Mouse (Mus musculus) mouse embryonic stem cell (cell line): ENCODE data around the gene Rgs13.
"Not testable (repeated sequence)": the region's sequence is repeated elsewhere in the genome, so short reads cannot be mapped to it uniquely, and the experiment has no call there.

Experiments used
- in situ Hi-C, 2 experiments: fragments of 300-500 bp; cut with MboI; formaldehyde crosslinking; loops; 1 replicate in 1 of 2; 3 replicates in 1 of 2; pipeline ENCODE4 v1.14.3; 2019 to 2020; ENCODE audit warnings: low sequenced_read_pairs in 2 of 2, low pct_unique_long_range_greater_than_20kb in 1 of 2, mixed read lengths in 1 of 2; ENCODE audit not compliant: unreplicated experiment in 1 of 2

The Rgs13 gene

DNA sequence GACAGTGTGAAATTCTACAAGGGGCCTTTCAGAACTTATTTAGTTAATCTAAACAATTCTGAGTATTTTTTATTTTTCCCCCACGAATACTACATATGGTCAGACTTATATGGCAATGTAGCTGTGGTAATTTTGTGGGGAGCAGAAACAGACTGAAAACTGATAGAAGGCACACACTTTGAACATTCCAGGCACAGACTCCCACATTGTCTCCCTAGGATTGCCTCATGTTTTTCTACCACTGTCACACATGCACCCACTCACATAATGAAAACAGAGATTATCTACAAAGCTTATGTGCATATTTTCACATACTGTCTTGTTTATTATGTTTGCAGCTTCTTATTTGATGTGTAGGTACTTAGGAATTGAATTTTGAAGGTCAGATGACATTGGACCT is 9.4 kb downstream of the Rgs13 start:
- in situ Hi-C loops, result no loop called here

DNA sequence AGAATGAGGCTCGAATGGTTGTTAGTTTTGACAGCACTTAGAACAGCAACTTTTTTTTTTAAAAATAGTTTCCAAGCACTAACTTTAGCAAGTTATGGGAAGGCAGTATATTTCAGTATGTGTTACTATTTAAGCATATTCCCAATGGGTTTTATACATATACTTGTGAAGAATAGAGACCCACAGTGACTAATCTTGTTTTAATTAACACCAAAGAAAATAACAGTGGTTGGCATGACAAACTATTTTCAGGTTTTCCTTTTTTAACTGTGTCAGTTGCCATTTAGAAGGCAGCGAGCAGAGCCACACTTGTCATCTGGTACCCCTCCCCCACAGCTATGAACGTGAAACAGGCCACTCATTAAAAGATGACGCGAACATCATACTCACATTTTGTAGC is 10.3 kb downstream of the Rgs13 start:
- in situ Hi-C loops, result no loop called here

DNA sequence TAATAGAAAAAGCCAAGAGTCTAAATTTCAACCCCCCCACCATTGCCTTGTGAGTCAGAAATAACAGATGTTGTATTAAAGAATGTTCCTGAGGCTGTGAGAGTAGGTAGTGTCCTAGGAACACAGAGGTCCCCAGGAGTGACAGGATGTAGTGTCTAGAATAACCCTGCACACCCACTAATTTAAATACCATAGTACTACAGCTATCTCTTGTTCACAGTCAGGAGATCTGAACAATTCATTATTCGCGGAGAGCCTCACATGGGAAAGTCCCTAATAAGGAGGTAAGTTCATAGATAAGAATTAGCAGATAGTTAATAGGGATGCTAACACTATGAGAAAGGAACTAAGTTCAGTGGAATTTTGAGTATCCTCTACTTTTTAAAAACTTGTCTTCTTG is 10.9 kb downstream of the Rgs13 start:
- in situ Hi-C loops, result no loop called here

DNA sequence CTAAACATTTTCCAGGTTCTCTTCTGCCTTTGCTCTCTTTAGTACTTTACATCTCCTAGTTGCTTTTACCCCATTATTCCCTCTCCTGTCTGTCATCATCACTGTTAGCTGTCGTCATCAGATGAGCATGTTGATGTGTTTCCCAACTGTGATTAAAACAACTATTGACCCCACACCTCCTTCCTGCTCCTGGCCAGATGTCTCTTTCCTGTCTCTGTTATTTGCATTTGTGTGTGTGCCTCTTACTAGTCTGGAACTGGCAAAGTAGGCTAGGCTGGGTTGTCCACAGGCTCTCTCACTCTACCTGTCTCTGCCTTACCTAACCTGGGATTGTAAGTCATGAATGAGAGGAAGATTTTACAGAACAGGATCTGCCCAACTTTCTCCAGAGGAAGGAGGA is 24.6 kb downstream of the Rgs13 start:
- in situ Hi-C loops, result no loop called here

DNA sequence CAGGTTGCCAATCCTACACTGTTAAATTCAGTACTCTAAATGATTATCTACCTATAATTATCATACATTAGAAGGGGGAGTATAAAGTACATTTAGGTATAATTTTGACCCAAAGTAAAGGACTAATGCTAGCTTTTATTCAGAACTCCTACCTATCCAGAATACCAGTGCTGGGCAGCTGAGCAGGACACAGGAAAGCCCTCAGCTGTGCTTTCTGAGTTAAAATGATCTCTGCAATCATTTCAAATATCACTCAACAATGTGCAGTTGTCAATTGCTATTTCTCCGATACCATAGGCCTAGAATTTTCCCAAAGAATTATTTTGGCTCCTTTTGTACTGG is 25.0 kb downstream of the Rgs13 start:
- in situ Hi-C loops, result no loop called here

DNA sequence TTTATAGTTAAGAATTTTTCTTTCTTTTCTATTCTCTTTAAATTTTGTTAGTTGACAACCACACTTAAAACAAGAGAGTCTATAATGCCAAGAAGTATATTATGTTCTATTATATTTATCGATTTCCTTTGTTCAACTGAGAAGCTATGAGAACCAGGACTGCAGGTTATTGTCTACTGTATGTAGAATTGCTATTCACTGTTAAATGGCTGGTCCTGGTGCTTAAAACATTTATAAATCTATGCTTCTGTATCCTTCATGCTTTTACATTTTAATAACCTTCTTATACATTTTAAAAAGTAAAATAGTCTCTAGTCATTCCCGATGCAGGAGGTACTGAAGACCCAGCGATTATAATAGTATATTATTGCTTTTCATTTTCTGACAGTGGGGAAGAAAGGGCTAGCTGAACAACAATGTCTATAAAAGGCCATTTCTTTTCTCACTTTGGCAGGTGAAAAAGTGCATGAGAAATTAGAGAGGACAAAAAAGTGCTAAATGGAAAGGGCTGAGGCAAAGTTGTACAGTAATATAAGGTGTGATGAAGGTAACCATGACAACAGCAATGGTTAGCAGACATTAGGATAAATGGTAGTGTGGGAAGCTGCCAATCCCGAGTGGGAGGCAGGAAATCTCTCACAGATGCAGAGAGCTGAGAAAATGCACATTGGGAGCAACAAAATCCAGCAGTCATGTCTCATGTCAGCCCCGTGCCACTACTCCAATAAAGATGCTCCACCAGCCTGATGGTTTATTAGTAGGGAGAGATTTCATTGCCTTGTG is 25.6 kb downstream of the Rgs13 start:
- in situ Hi-C loops, result no loop called here

DNA sequence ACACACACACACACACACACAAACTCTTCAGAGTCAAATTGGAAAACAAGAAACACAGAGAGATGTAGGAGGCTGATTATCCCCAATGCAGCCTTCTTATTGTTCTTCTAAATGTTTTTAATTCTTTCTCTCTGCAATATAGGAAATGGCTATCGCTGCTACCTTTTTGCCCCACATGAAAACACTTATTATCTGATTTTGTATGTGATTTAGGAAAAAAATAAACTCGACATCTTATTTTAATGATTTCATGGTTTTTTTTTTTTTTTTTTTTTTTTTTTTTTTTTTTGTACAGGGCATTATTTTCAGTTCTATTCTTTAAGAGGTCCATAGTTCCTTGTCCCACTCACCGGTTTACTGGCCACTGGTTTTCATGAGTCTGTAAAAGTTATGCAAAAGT is 27.2 kb downstream of the Rgs13 start:
- in situ Hi-C loops, result no loop called here

DNA sequence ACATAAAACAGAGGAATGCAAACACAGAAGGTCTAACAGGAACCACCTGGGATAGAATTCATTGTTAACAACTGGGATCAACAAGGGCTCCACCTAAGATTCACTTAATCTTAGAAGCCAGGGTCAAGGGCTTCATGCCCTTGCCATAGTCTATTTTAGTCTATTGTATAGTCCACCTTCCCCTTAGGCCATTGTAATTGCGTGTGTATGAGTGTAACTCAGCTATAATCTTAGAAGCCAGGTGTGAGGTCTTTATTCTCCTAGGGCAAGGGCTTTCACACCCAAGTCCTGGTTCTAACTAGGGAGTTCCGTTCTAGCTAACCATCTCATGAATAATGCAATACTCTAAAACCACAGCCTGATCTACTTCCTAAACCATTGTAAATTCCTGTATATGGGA is 35.8 kb downstream of the Rgs13 start:
- in situ Hi-C loops, result not testable (repeated sequence)

DNA sequence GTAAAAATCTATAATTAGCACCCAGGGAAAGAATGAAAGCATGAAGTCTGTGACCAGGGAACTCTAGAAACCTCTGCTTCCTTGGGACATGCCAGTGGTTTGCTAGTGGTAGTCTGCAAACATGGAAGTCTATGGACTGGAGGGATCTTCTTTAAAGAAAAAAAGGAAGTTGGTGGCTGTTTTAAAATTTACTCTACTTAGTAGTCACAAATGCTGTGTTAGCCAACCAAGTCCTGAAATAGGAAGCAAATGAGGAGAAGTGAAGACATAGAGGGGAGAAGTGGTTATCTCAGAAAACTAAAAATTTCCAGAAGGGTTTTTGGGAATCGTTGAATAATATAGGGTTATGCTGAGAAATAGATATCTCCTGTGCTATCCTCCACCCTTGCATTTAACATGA is 37.3 kb downstream of the Rgs13 start:
- in situ Hi-C loops, result no loop called here

DNA sequence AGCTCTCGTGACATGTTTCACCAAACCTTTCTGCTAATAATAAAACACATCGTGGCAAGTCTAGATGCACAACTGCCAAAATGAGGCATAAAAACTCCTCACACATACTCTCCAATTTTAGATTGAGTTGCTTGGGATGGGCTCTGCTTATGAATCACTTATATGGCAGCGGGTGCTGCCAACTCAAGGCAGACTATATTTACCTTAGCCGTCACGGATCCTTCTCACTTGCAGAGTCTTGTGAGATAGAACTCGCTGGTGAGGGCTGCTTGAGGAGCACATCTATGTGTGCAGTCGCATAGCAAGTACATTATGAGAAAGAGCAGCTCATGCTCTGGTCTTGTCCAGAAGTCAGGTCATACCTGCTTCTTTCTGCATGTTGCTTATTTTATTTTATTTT is 49.2 kb downstream of the Rgs13 start:
- in situ Hi-C loops, result no loop called here

DNA sequence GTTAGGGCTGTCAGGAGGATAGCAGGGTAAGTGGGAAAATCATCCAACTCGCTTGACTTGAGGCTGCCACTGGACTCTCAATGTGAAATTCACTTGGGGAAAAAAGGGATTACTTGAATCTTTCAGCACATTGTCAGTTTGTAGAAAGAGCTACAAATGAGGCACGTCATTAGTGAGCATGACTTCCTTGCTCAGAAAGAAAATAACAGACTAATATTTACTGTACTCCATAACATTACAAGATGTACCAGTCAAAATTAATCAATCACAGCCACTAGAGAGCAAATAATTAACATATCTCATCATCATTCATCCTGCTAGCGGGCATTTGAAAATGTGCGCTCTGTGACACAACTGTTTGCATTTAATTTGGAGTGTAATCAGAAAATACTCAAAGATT is 57.1 kb downstream of the Rgs13 start:
- in situ Hi-C loops, result no loop called here

DNA sequence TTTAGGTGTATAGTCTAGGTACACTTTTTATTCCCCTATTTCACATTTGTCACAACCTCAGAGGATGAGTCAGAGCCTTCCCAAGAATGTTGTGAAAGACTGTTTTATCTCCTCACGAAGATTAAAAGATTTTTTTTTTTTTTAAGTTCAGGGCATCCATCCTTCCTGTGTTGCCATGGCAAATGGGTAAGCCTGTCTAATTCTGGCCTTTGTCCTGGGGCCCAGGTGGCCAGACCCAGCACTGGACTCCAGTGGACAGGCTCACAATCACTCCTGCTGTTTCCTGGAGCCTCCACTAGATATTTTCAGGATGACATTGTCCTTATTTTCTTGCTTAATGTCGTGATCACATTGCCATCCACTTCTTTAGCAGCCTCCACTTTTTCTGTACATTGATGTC is 57.7 kb downstream of the Rgs13 start:
- in situ Hi-C loops, result no loop called here

DNA sequence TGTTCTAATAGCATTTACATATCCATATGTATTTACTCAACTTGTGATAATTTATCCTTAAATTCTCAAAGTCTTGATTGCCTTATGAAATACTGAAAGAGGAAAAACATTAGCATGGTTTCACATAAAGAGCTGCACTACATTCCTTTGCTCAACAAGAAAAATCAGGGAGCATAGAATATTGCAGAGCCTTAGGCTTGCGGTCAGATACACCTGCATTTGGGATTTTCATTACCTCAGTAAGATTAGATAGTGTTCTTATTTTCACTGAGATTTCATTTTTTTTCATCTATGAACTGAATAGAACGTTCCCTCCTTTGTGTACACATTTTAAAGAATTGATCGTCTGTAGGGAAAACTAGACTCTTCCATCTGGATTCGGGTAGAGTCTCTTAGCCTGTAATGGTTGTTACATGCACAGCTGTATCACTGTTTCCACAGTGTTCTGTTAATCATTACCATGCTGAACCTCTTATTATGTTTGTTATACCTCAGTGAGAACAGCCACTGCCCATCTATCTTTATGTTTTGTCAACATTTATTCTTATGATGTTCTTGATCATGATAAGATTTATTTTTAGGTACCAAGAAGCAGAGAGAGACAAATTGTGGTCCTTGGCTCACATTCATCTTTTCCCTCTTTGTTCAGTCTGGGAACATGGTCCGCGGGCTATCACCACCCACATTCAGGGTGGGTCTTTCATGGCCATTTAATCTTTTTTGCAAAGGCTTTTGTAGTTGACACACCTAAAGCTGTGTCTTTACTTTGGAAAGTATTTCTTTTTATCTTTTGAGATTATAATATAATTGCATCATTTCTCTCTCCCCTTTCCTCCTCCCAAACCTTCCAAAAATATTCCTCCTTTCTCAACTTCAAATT is 61.1 kb downstream of the Rgs13 start:
- in situ Hi-C loops, result no loop called here

DNA sequence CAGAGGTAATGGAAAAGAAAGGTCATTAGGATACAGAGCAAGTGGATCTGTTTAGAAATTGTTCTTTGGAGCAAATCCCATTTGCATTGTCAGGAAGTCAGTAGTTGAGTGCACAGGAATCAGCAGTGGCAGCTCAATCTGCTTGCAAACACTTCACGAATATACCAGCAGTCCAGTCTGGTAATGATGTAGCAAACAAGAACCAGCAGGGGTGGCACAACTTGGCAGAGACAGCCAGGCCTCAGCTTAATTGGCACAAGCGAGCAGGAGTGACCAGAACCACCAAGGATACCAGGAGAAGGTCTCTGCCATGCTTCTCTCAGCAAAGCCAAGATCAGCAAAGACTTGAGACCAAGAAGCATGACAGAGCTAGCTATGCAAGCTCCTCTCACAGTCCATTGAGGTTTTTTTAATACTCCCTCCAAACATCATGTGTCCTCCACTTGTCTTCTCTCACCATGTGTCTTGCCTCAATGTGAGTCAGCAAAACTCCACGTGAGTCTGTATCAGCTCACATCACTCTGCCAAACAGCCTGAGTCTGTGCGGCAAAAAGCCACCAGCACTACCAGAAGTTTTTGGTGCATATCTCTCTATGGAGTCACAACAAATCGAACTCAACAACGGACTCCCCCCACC is 63.6 kb downstream of the Rgs13 start:
- in situ Hi-C loops, result no loop called here

DNA sequence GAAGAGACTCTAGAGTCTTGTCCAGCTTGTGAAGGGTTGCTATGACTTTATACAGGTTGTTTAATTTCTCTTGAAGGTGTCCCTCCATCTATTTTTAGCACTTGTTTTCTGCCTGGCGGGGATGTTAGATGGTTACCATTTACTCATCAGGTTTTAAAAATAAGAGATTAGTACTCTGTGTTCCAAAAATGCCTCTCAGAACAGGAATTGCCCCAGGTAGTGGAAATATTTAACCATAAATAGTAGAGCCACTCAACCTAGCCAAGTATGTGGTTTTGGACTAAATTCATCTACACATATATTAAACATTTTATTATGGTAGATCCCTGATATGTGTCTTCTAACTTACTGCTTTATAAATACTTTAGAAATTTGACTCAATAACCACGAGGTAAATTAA is 64.2 kb downstream of the Rgs13 start:
- in situ Hi-C loops, result no loop called here

DNA sequence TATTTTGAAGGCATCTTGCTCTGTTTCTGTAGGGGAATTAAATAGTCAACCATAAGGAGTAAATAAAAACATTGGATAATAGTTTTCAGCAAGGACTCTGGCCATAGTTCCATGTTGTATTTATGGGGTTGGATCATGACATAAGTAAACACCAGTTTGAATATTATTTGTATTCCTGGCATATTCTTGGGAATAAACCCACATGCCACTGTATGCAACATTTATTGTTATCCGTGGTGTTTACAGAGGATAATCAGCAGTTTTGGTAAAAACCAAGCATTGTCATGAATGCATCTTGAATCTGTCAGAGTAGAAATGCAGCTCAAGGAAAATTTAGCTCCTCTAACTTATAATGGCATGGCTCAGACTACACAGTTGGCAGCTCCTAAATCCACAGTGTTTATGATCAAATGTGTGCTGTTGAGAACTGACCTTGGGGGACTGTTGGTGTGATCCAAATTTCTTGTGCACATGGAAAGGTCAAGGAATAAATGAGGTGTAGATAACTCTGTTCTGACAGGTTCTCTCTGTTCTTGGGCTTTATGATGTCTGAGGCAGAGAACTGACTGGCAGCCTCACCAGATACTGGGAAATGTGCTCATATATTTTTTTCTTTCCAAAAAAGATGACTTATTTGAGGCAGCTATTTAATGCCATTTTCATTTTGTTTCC is 78.4 kb downstream of the Rgs13 start:
- in situ Hi-C loops, result no loop called here

DNA sequence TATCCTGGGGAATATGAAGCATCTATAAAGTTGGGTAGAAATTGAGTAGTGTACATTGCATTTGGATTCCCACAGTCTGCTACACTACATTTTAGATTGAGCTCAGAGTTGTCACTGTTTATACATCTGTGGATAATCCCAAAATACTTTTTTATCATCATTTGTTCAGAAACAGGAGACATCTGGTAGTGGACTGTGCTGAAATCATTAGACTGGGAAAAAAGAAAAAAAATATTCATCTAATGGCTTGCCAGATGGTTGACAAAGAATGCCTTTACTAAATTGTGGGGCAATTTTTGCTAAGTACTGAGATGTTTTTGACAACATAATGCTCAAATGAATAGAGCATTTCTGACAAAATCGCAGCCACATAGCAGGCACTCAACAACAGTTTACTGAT is 86.8 kb downstream of the Rgs13 start:
- in situ Hi-C loops, result no loop called here
